Mouse (Mus musculus): ENCODE data around the gene Mrpl54.

GRCm38 (mm10) chr10:81303761-81304160 is 37.0 kb upstream of the Mrpl54 start:
- TF ChIP-seq CTCF (IDR thresholded peaks at IDR 0.05; ENCODE audit: insufficient read depth, low read depth, low read length) (no peak), POLR2A (IDR thresholded peaks at IDR 0.05; ENCODE audit: insufficient read depth, low read depth, low read length) (no peak)

Measured in olfactory bulb, adult 2 months (tissue).